14 mouse cellular contexts compared by ENCODE assay signal in genomic region chr12:100419946-100420874, GRCm38 (mm10).
DNase-seq lines count a peak whose midpoint lies in the region; ATAC-seq and TF ChIP-seq lines count a peak whose summit lies in the region.
"Had no signal": no experiment of that assay in that cellular context is flagged by ENCODE, and none has a peak within 500 bp of the region (broad histone marks: within the 10 kb centered on the region; RNA-seq: fewer than 3 reads in every experiment).

No protein-coding gene starts in this region.

- peaks cover under 1% of the 10 kb centered on the region; the same call in 1 of the 2 replicates for H3K4me1 ChIP-seq in midbrain, postnatal 0 days (ENCODE audit: insufficient read depth, low read length)

- no peaks in the 10 kb centered on the region for H3K27me3 ChIP-seq in midbrain, postnatal 0 days (ENCODE audit: insufficient read depth, low read length)

- DNase-seq in cerebellum, postnatal 4 days (ENCODE audit: low spot score in 2 of 2): no peak
- DNase-seq in left cerebral cortex, adult 2 months (ENCODE audit: extremely low spot score in 1 of 2, low spot score in 2 of 2): no peak
- DNase-seq in left cerebral cortex, postnatal 14 days (ENCODE audit: low spot score in 2 of 2): no peak
- peak; percentile 51 for DNase-seq in cerebellum, postnatal 25 days
- no peak for DNase-seq in midbrain, postnatal 0 days (ENCODE audit: low spot score)
- no peak for DNase-seq in layer of hippocampus, postnatal 36 days
- DNase-seq in thymus, adult 18-20 months: no peak
- DNase-seq: adrenal gland, postnatal 10 days; left cerebral cortex, postnatal 4 days; liver, postnatal 0 days; retina, postnatal 1 day; thymus, postnatal 4 days had no signal

- no peaks in the 10 kb centered on the region for H3K36me3 ChIP-seq in midbrain, postnatal 0 days (ENCODE audit: insufficient read depth, low read length)
- H3K36me3 ChIP-seq: heart, embryonic 10.5 days had no signal

- no peak for TF ChIP-seq CTCF in left cerebral cortex, adult 2 months (IDR thresholded peaks at IDR 0.05)
- TF ChIP-seq CTCF in midbrain, postnatal 0 days (IDR thresholded peaks at IDR 0.05): no peak

- peak; percentile 70 for ATAC-seq in cerebellum, adult (ENCODE audit: insufficient number of reproducible peaks, low FRiP score, low TSS enrichment)
- no peak for ATAC-seq in midbrain, postnatal 0 days (ENCODE audit: low FRiP score)

- H3K4me2 ChIP-seq in midbrain, postnatal 0 days (ENCODE audit: low read depth, low read length, poor library complexity, severe bottlenecking): no peak overlapping the region

- H3K9ac ChIP-seq in midbrain, postnatal 0 days (replicated peaks; ENCODE audit: low read length, poor library complexity, severe bottlenecking): no peak overlapping the region
- H3K9ac ChIP-seq: liver, postnatal 0 days had no signal

- 55% methylated on average over 9 of the region's 9 CpGs for WGBS in midbrain, postnatal 0 days

- H3K4me3 ChIP-seq in left cerebral cortex, adult 2 months: no peak overlapping the region
- H3K4me3 ChIP-seq in midbrain, postnatal 0 days (ENCODE audit: low read depth, low read length): no peak overlapping the region
- H3K4me3 ChIP-seq: heart, embryonic 10.5 days had no signal

- H3K9me3 ChIP-seq in midbrain, postnatal 0 days (ENCODE audit: low read length): no peaks in the 10 kb centered on the region
- H3K9me3 ChIP-seq: heart, embryonic 10.5 days had no signal

- peak overlapping the region; percentile 83 for H3K27ac ChIP-seq in left cerebral cortex, adult 2 months
- H3K27ac ChIP-seq in midbrain, postnatal 0 days (ENCODE audit: low read depth, low read length): peak overlapping the region; percentile 38; the same call in 1 of the 2 replicates
- H3K27ac ChIP-seq: heart, embryonic 10.5 days had no signal

- intact Hi-C loops in left cerebral cortex, adult 2 months (cut with DNase I): loop anchor here (2.0 to 5.0 kb wide), 2 partner anchors 73 to 217 kb away; no protein-coding TSS in a partner anchor
- intact Hi-C loops in left cerebral cortex, postnatal 14 days (cut with DNase I): loop anchor here (5.0 kb wide), 1 partner anchor 218 kb away; no protein-coding TSS in a partner anchor

Comparison
In these comparisons a context has a peak if more than half of its experiments do, and no peak if none do; other contexts are left out.
1. DNase-seq: peak in cerebellum, postnatal 25 days (2 of 2); none in cerebellum, postnatal 4 days (0 of 2), left cerebral cortex, adult 2 months (0 of 2), left cerebral cortex, postnatal 14 days (0 of 2), midbrain, postnatal 0 days (single experiment), layer of hippocampus, postnatal 36 days (0 of 2) and thymus, adult 18-20 months (0 of 2).